Mouse (Mus musculus): Measurements from ENCODE around the gene Syne3.

GRCm38 (mm10) chr12:104999171-104999570 lies 10.4 kb downstream of the Syne3 start:
- TF ChIP-seq CTCF (IDR thresholded peaks at IDR 0.05; ENCODE audit: borderline replicate concordance, control insufficient read depth, extremely low read depth, insufficient read depth, low read length, poor library complexity): no peak
- no peak for TF ChIP-seq POLR2A (IDR thresholded peaks at IDR 0.05; ENCODE audit: control insufficient read depth, extremely low read depth, insufficient read depth, low read length, poor library complexity)

All from thymus, adult 2 months (tissue).